Mouse (Mus musculus): ENCODE results near the gene Lce1a1. TPM values are rescaled to one million over a fixed set of nuclear protein-coding genes. Genes with fewer than 3 reads are reported as not detected.

Gene Lce1a1
- polyA plus RNA-seq (2015; fragmentation: Nextera tagmentation; extraction: Ambion mirVana) = not detected in 2 replicates

DNA sequence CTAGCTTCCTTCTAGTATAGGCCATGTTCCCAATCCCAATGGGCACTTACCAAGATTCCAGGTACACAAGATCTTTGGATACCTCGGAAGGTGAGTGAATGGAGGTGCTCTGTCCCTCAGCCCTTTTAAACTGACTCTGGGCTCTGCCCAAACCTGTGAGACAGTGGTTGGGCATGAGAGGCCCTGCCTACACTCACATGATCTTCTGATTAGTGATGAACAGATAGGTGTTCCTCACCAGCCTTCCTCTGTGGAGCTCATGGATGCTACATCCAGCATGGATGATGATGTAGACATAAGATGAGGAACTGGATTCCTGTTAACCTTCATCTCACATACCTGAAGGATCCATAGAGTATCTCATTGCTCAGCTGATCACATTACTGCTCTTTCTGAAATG is at the start of gene Lce1a1:
Gene Lce1a1, minus strand, starts transcription at position 101 of the 400 bp plus-strand sequence.

DNA sequence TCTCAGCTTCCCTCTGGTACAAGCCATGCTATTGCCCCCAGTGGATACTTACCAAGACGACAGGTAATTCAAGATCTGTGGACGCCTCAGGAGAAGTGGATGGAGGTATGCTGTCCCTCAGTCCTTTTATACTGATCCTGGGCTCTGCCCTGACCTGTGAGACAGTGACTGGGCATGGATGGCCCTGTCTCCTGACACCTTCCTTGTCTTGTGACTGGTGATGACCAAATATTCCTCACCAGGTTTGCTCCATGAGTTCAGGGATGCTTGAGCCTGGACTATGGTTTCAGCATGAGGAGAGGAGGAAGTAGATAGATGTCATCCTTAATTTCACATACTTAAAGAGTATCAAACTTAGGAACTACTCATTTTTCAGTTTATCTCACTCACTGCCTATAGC is 39.0 kb upstream of the Lce1a1 start, which contains the start of gene Lce1d:
Gene Lce1d, minus strand, starts transcription at position 101 of the 400 bp plus-strand sequence.

DNA sequence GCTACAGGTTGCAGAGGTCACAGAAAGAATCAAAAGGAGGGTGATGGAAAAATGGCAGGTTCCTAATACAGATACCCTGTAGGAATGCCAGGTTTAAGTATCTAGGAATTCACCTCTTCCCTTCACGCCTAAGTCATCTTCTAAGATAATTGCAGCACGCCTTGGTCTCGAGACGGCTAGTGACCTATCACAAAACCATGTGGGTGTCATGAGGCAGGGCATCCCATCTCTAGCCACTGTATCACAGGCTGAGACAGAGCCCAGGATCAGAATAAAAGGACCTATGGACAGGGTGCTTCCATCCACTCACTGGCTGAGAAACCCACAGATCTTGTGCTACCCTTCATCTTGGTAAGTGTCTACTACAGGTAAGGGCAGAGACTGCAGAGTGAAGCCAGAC is 30.8 kb upstream of the Lce1a1 start, which contains the start of gene Lce1c:
Gene Lce1c, plus strand, starts transcription at position 301 of the 400 bp plus-strand sequence.

DNA sequence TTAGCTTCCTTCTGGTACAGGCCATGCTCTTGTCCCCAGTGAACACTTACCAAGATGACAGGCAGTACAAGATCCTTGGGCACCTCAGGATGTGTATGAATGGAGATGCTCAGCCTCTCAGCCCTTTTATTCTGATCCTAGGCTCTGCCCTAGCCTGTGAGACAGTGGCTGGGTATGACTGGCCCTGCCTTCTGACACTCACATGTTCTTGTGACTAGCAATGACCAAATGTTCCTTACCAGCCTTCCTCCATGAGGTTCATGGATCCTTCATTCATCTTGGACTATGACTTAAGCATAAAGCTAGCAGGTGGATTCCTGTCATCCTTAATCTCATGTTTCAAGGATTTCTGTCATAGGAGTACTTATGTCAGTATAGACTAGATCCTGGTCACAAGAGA is 22.1 kb upstream of the Lce1a1 start, which contains the start of gene Lce1a2:
Gene Lce1a2, minus strand, starts transcription at position 101 of the 400 bp plus-strand sequence.

DNA sequence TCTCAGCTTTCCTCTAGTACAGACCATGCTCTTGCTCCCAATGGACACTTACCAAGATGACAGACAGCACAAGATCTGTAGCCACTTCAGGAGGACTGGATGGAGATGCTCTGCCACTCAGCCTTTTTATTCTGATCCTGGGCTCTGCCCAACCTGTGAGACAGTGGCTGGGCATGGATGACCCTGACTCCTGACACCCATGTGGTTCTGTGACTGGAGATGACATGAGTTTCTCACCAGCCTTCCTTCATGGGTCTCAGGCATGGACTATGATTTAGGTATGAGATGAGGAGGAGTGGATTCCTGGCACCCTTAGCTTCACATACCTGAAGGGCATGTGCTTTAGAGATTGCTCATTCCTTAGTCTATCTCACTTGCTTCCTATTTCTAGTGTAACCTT is 8.7 kb upstream of the Lce1a1 start, which contains the start of gene Lce1b:
Gene Lce1b, minus strand, starts transcription at position 101 of the 400 bp plus-strand sequence.

DNA sequence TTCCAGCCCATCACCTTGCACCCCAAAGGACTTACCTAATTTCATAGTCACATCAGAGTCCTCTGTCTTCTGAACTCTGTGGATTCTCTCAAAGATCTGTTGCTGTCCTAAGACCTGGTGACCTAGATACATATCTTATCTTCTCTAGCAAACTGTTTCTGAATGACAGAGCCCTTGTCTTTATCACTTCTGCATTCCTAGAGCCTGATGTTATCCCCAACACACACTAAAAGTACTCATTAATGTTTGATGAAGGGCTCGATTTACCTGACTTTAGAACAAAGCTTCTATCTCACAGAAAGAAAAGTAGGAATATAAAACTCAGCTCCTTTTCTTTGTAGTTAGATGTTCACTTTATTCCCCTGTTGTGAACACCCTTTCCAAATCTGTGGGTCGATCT is 26.5 kb downstream of the Lce1a1 start, which contains the start of gene Lce6a:
Gene Lce6a, minus strand, starts transcription at position 101 of the 400 bp plus-strand sequence.

DNA sequence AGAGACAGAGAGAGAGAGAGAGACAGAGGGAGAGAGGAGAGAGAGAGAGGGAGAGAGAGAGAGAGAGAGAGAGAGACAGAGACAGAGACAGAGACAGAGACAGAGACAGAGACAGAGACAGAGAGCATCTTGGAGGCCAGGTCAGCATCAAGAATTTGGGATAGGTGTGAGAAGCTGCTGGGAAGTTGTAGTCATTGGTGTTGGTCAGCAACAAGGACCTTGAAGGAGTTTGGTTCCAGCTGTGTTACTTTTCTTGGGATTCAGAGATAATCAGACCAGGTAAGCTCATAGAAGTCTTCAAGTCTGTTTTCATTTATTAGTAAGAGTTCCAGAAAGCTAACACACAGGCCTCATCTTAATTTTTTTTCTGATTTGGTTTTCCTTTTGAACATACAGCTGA is 40.7 kb downstream of the Lce1a1 start, which contains the start of gene 2210017I01Rik:
Gene 2210017I01Rik, minus strand, starts transcription at position 101 of the 400 bp plus-strand sequence.

Other genes starting within 250 kb of the Lce1a1 start
- gene Sprr2i, start 240.3 kb downstream of the Lce1a1 start, polyA plus RNA-seq (2015; fragmentation: Nextera tagmentation; extraction: Ambion mirVana) = not detected in 2 replicates
- not detected in 2 replicates for gene Sprr2j-ps, start 230.2 kb downstream of the Lce1a1 start, polyA plus RNA-seq (2015; fragmentation: Nextera tagmentation; extraction: Ambion mirVana)
- gene Gm9774, start 218.9 kb downstream of the Lce1a1 start, polyA plus RNA-seq (2015; fragmentation: Nextera tagmentation; extraction: Ambion mirVana) = 6.8 and 7.6 TPM in 2 replicates
- not detected in 2 replicates for gene Sprr2k, start 215.7 kb downstream of the Lce1a1 start, polyA plus RNA-seq (2015; fragmentation: Nextera tagmentation; extraction: Ambion mirVana)
- not detected in 2 replicates for gene Sprr1b, start 209.5 kb downstream of the Lce1a1 start, polyA plus RNA-seq (2015; fragmentation: Nextera tagmentation; extraction: Ambion mirVana)
- 0.11 TPM in 1 of 2 replicates, not detected in the other for gene Sprr3, start 189.6 kb downstream of the Lce1a1 start, polyA plus RNA-seq (2015; fragmentation: Nextera tagmentation; extraction: Ambion mirVana)
- gene Sprr1a, start 162.4 kb downstream of the Lce1a1 start, polyA plus RNA-seq (2015; fragmentation: Nextera tagmentation; extraction: Ambion mirVana) = 0.17 TPM in 1 of 2 replicates, not detected in the other
- not detected in 2 replicates for gene Sprr4, start 147.8 kb downstream of the Lce1a1 start, polyA plus RNA-seq (2015; fragmentation: Nextera tagmentation; extraction: Ambion mirVana)
- gene 2310046K23Rik, start 113.8 kb downstream of the Lce1a1 start, polyA plus RNA-seq (2015; fragmentation: Nextera tagmentation; extraction: Ambion mirVana) = not detected in 2 replicates
- 0.12 and 0.19 TPM in 2 replicates for gene Ivl, start 74.6 kb downstream of the Lce1a1 start, polyA plus RNA-seq (2015; fragmentation: Nextera tagmentation; extraction: Ambion mirVana)
- not detected in 2 replicates for gene Smcp, start 59.3 kb downstream of the Lce1a1 start, polyA plus RNA-seq (2015; fragmentation: Nextera tagmentation; extraction: Ambion mirVana)
- gene 2210017I01Rik, start 40.8 kb downstream of the Lce1a1 start, polyA plus RNA-seq (2015; fragmentation: Nextera tagmentation; extraction: Ambion mirVana) = not detected in 2 replicates
- gene Lce6a, start 26.6 kb downstream of the Lce1a1 start, polyA plus RNA-seq (2015; fragmentation: Nextera tagmentation; extraction: Ambion mirVana) = not detected in 2 replicates
- not detected in 2 replicates for gene Lce1b, start 8.6 kb upstream of the Lce1a1 start, polyA plus RNA-seq (2015; fragmentation: Nextera tagmentation; extraction: Ambion mirVana)
- not detected in 2 replicates for gene Lce1a2, start 22.0 kb upstream of the Lce1a1 start, polyA plus RNA-seq (2015; fragmentation: Nextera tagmentation; extraction: Ambion mirVana)
- 0.17 TPM in 1 of 2 replicates, not detected in the other for gene Lce1c, start 30.9 kb upstream of the Lce1a1 start, polyA plus RNA-seq (2015; fragmentation: Nextera tagmentation; extraction: Ambion mirVana)
- not detected in 2 replicates for gene Lce1d, start 38.9 kb upstream of the Lce1a1 start, polyA plus RNA-seq (2015; fragmentation: Nextera tagmentation; extraction: Ambion mirVana)
- gene Lce1e, start 60.8 kb upstream of the Lce1a1 start, polyA plus RNA-seq (2015; fragmentation: Nextera tagmentation; extraction: Ambion mirVana) = not detected in 2 replicates
- gene Lce1f, start 72.0 kb upstream of the Lce1a1 start, polyA plus RNA-seq (2015; fragmentation: Nextera tagmentation; extraction: Ambion mirVana) = not detected in 2 replicates
- not detected in 2 replicates for gene Gm38119, start 90.8 kb upstream of the Lce1a1 start, polyA plus RNA-seq (2015; fragmentation: Nextera tagmentation; extraction: Ambion mirVana)
- not detected in 2 replicates for gene Lce1g, start 104.0 kb upstream of the Lce1a1 start, polyA plus RNA-seq (2015; fragmentation: Nextera tagmentation; extraction: Ambion mirVana)
- gene Lce1h, start 116.8 kb upstream of the Lce1a1 start, polyA plus RNA-seq (2015; fragmentation: Nextera tagmentation; extraction: Ambion mirVana) = not detected in 2 replicates
- not detected in 2 replicates for gene Lce1i, start 130.6 kb upstream of the Lce1a1 start, polyA plus RNA-seq (2015; fragmentation: Nextera tagmentation; extraction: Ambion mirVana)
- not detected in 2 replicates for gene Lce1j, start 142.2 kb upstream of the Lce1a1 start, polyA plus RNA-seq (2015; fragmentation: Nextera tagmentation; extraction: Ambion mirVana)
- not detected in 2 replicates for gene Lce1k, start 159.6 kb upstream of the Lce1a1 start, polyA plus RNA-seq (2015; fragmentation: Nextera tagmentation; extraction: Ambion mirVana)
- not detected in 2 replicates for gene Kprp, start 178.9 kb upstream of the Lce1a1 start, polyA plus RNA-seq (2015; fragmentation: Nextera tagmentation; extraction: Ambion mirVana)
- not detected in 2 replicates for gene Lce1l, start 203.0 kb upstream of the Lce1a1 start, polyA plus RNA-seq (2015; fragmentation: Nextera tagmentation; extraction: Ambion mirVana)
- not detected in 2 replicates for gene 2310050C09Rik, start 221.9 kb upstream of the Lce1a1 start, polyA plus RNA-seq (2015; fragmentation: Nextera tagmentation; extraction: Ambion mirVana)